In the genomic region with DNA sequence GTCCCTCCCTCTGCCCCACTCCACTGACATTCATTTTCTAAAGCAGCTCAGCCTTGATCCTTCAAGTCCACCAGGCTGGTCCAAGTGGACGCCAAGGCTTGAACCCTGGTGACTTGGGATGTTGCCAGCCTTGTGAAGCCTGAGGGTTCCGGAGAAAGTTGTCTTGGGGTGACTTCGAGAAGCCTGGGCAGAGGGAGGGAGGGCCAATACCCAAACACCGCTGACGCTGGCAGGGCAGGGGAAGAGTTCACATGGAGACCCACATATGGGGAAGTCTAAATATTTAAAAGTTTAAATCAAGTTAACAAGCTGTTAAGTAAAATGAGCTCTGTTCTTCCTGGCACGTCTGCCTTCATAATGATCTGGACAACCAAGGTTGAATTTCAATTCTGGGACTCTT, we compare ENCODE assay signal across 16 mouse cellular contexts.
"Had no signal": no experiment of that assay in that cellular context is flagged by ENCODE, and none has a peak within 500 bp of the region (broad histone marks: within the 10 kb centered on the region; RNA-seq: fewer than 3 reads in every experiment).

No protein-coding gene starts in this region.

- H3K9ac ChIP-seq: neural tube, embryonic 13.5 days; neural tube, embryonic 15.5 days; stomach, embryonic 15.5 days had no signal

- H3K4me3 ChIP-seq: neural tube, embryonic 13.5 days; neural tube, embryonic 15.5 days; stomach, embryonic 15.5 days had no signal

- H3K36me3 ChIP-seq: neural tube, embryonic 13.5 days; neural tube, embryonic 15.5 days; stomach, embryonic 15.5 days had no signal

- H3K9me3 ChIP-seq: neural tube, embryonic 13.5 days; neural tube, embryonic 15.5 days; stomach, embryonic 15.5 days had no signal

- DNase-seq: retina, postnatal 1 day; right cerebral cortex, adult 18-20 months; right cerebral cortex, postnatal 14 days; right cerebral cortex, postnatal 25 days; right cerebral cortex, postnatal 4 days; spleen, adult 18-20 months; thymus, adult 18-20 months; thymus, adult 2 months; thymus, postnatal 14 days; thymus, postnatal 25 days; thymus, postnatal 36 days; thymus, postnatal 4 days had no signal

- H3K27ac ChIP-seq: neural tube, embryonic 13.5 days; neural tube, embryonic 15.5 days; stomach, embryonic 15.5 days; stomach, postnatal 0 days had no signal

- H3K4me2 ChIP-seq: neural tube, embryonic 13.5 days; neural tube, embryonic 15.5 days; stomach, embryonic 15.5 days had no signal
